Mouse (Mus musculus) hindbrain, embryonic 14.5 days (tissue): ENCODE measurements around the gene Gm13278. TPM values are rescaled to one million over a fixed set of nuclear protein-coding genes. Genes with fewer than 3 reads are reported as not detected.

ENCODE experiments used
- polyA plus RNA-seq: library from polyadenylated mRNA; unstranded; fragments of >200 nt; fragmentation: Nextera tagmentation; extraction: Ambion mirVana; gene quantifications from 2 replicates; pipeline ENCODE4 v1.2.1, GENCODE M21; 2014

Gm13278 gene
- polyA plus RNA-seq, 1 experiment from 2014 or later, result not detected

Other genes starting within 250 kb of the Gm13278 start
- gene Ifna15, start 233.3 kb upstream of the Gm13278 start, polyA plus RNA-seq, result not detected in 2 replicates
- gene Ifna14, start 219.8 kb upstream of the Gm13278 start, polyA plus RNA-seq, result not detected in 2 replicates
- gene Ifna9, start 199.2 kb upstream of the Gm13278 start, polyA plus RNA-seq, result not detected in 2 replicates
- gene Ifna12, start 188.2 kb upstream of the Gm13278 start, polyA plus RNA-seq, result not detected in 2 replicates
- gene C87499, start 157.1 kb upstream of the Gm13278 start, polyA plus RNA-seq, result not detected in 2 replicates
- not detected in 2 replicates for gene Ifna13, start 147.1 kb upstream of the Gm13278 start, polyA plus RNA-seq
- not detected in 2 replicates for gene Ifna16, start 114.6 kb upstream of the Gm13278 start, polyA plus RNA-seq
- gene Ifna2, start 107.6 kb upstream of the Gm13278 start, polyA plus RNA-seq, result not detected in 2 replicates
- not detected in 2 replicates for gene Ifnab, start 100.2 kb upstream of the Gm13278 start, polyA plus RNA-seq
- gene Gm26566, start 69.7 kb upstream of the Gm13278 start, polyA plus RNA-seq, result 2.4 and 3.2 TPM in 2 replicates
- gene Klhl9, start 69.1 kb upstream of the Gm13278 start, polyA plus RNA-seq, result 144 and 155 TPM in 2 replicates
- not detected in 2 replicates for gene Gm13271, start 36.7 kb upstream of the Gm13278 start, polyA plus RNA-seq
- 0.15 TPM in 1 of 2 replicates, not detected in the other for gene Gm13283, start 31.4 kb upstream of the Gm13278 start, polyA plus RNA-seq
- not detected in 2 replicates for gene Gm13290, start 17.7 kb upstream of the Gm13278 start, polyA plus RNA-seq
- not detected in 2 replicates for gene Gm13289, start 14.6 kb upstream of the Gm13278 start, polyA plus RNA-seq
- not detected in 2 replicates for gene Gm13272, start 11.7 kb upstream of the Gm13278 start, polyA plus RNA-seq
- not detected in 2 replicates for gene Ifnz, start 9.4 kb upstream of the Gm13278 start, polyA plus RNA-seq
- gene Gm13276, start 5.8 kb upstream of the Gm13278 start, polyA plus RNA-seq, result not detected in 2 replicates
- gene Gm13277, start 2.9 kb upstream of the Gm13278 start, polyA plus RNA-seq, result not detected in 2 replicates
- not detected in 2 replicates for gene Gm13275, start 2.9 kb downstream of the Gm13278 start, polyA plus RNA-seq
- not detected in 2 replicates for gene Gm13279, start 5.8 kb downstream of the Gm13278 start, polyA plus RNA-seq
- 0.16 TPM in 1 of 2 replicates, not detected in the other for gene Gm13285, start 8.1 kb downstream of the Gm13278 start, polyA plus RNA-seq
- gene Gm13287, start 11.7 kb downstream of the Gm13278 start, polyA plus RNA-seq, result not detected in 2 replicates
- not detected in 2 replicates for gene Gm13288, start 14.0 kb downstream of the Gm13278 start, polyA plus RNA-seq
- gene Ifna7, start 24.7 kb downstream of the Gm13278 start, polyA plus RNA-seq, result not detected in 2 replicates
- gene Ifna11, start 28.4 kb downstream of the Gm13278 start, polyA plus RNA-seq, result not detected in 2 replicates
- gene Ifna6, start 35.9 kb downstream of the Gm13278 start, polyA plus RNA-seq, result not detected in 2 replicates
- not detected in 2 replicates for gene Ifna5, start 44.0 kb downstream of the Gm13278 start, polyA plus RNA-seq
- not detected in 2 replicates for gene Ifna4, start 50.3 kb downstream of the Gm13278 start, polyA plus RNA-seq
- gene Ifna1, start 58.5 kb downstream of the Gm13278 start, polyA plus RNA-seq, result not detected in 2 replicates
- gene Ifne, start 88.7 kb downstream of the Gm13278 start, polyA plus RNA-seq, result not detected in 2 replicates